9 mouse cellular contexts compared by ENCODE assay signal in genomic region chr4:115078892-115079820, GRCm38 (mm10). TPM values are rescaled to one million over a fixed set of nuclear protein-coding genes. Genes with fewer than 3 reads are reported as not detected.
DNase-seq lines count a peak whose midpoint lies in the region; ATAC-seq lines count a peak whose summit lies in the region.
"Had no signal": no experiment of that assay in that cellular context is flagged by ENCODE, and none has a peak within 500 bp of the region (broad histone marks: within the 10 kb centered on the region; RNA-seq: fewer than 3 reads in every experiment).

No protein-coding gene starts in this region.

- 11% methylated on average over 10 of the region's 10 CpGs for WGBS in forebrain, embryonic 13.5 days
- 41% methylated on average over 10 of the region's 10 CpGs for WGBS in intestine, embryonic 16.5 days
- WGBS in midbrain, embryonic 14.5 days, result 12% methylated on average over 10 of the region's 10 CpGs

- peak overlapping the region; percentile 68 for H3K27ac ChIP-seq in forebrain, embryonic 13.5 days
- H3K27ac ChIP-seq in intestine, embryonic 16.5 days (ENCODE audit: low read length), result no peak overlapping the region
- peak overlapping the region; percentile 74 for H3K27ac ChIP-seq in midbrain, embryonic 14.5 days (replicated peaks; ENCODE audit: low read depth, low read length)
- H3K27ac ChIP-seq: embryonic facial prominence, embryonic 15.5 days had no signal

- no peak overlapping the region for H3K4me3 ChIP-seq in forebrain, embryonic 13.5 days
- no peak overlapping the region for H3K4me3 ChIP-seq in intestine, embryonic 16.5 days (ENCODE audit: low read length)
- H3K4me3 ChIP-seq in midbrain, embryonic 14.5 days (replicated peaks; ENCODE audit: low read depth, low read length), result no peak overlapping the region
- H3K4me3 ChIP-seq: embryonic facial prominence, embryonic 15.5 days had no signal

- H3K27me3 ChIP-seq in forebrain, embryonic 13.5 days, result peaks cover 15% of the 10 kb centered on the region; the same call in 1 of the 2 replicates
- H3K27me3 ChIP-seq in intestine, embryonic 16.5 days (replicated peaks; ENCODE audit: control insufficient read depth, insufficient read depth, low read length), result no peaks in the 10 kb centered on the region
- H3K27me3 ChIP-seq in midbrain, embryonic 14.5 days (ENCODE audit: control insufficient read depth, insufficient read depth, low read length), result no peaks in the 10 kb centered on the region
- H3K27me3 ChIP-seq: embryonic facial prominence, embryonic 15.5 days had no signal

- H3K9ac ChIP-seq in forebrain, embryonic 13.5 days, result peak overlapping the region; percentile 3
- no peak overlapping the region for H3K9ac ChIP-seq in intestine, embryonic 16.5 days (ENCODE audit: low read depth, low read length)
- peak overlapping the region; percentile 34 for H3K9ac ChIP-seq in midbrain, embryonic 14.5 days (replicated peaks; ENCODE audit: low read length)
- H3K9ac ChIP-seq: embryonic facial prominence, embryonic 15.5 days had no signal

- ATAC-seq in forebrain, embryonic 13.5 days, result peak; percentile 88
- peak; percentile 72 for ATAC-seq in intestine, embryonic 16.5 days
- ATAC-seq in midbrain, embryonic 14.5 days (ENCODE audit: low FRiP score, low TSS enrichment), result peak; percentile 83
- no peak for ATAC-seq in activated CD4-positive, CD25-positive, alpha-beta regulatory T cell, adult 4 months

- no peaks in the 10 kb centered on the region; the same call in 1 of the 2 replicates for H3K9me3 ChIP-seq in forebrain, embryonic 13.5 days (replicated peaks)
- H3K9me3 ChIP-seq in intestine, embryonic 16.5 days (ENCODE audit: control insufficient read depth, low read length), result no peaks in the 10 kb centered on the region
- no peaks in the 10 kb centered on the region for H3K9me3 ChIP-seq in midbrain, embryonic 14.5 days (ENCODE audit: control insufficient read depth, low read length)
- H3K9me3 ChIP-seq: embryonic facial prominence, embryonic 15.5 days had no signal

- DNase-seq in left cerebral cortex, postnatal 4 days, result peak; percentile 90
- no peak for DNase-seq in left cerebral cortex, adult 11 months (ENCODE audit: low spot score)
- peak; percentile 83 for DNase-seq in midbrain, embryonic 14.5 days
- DNase-seq in spleen, adult 18-20 months, result no peak
- no peak for DNase-seq in cerebellum, adult 18-20 months

- intact Hi-C loops in left cerebral cortex, postnatal 4 days (cut with DNase I), result no loop called here

- no peaks in the 10 kb centered on the region for H3K36me3 ChIP-seq in forebrain, embryonic 13.5 days (ENCODE audit: poor library complexity, severe bottlenecking)
- no peaks in the 10 kb centered on the region for H3K36me3 ChIP-seq in intestine, embryonic 16.5 days (ENCODE audit: control insufficient read depth, insufficient read depth, low read length)
- no peaks in the 10 kb centered on the region for H3K36me3 ChIP-seq in midbrain, embryonic 14.5 days (ENCODE audit: control insufficient read depth, insufficient read depth, low read length)
- H3K36me3 ChIP-seq: embryonic facial prominence, embryonic 15.5 days had no signal

- H3K4me2 ChIP-seq in forebrain, embryonic 13.5 days, result peak overlapping the region; percentile 24
- no peak overlapping the region for H3K4me2 ChIP-seq in intestine, embryonic 16.5 days (ENCODE audit: low read depth, low read length)
- H3K4me2 ChIP-seq in midbrain, embryonic 14.5 days (ENCODE audit: low read length), result peak overlapping the region; percentile 17; the same call in 1 of the 2 replicates
- H3K4me2 ChIP-seq: embryonic facial prominence, embryonic 15.5 days had no signal

- peaks cover 19% of the 10 kb centered on the region for H3K4me1 ChIP-seq in forebrain, embryonic 13.5 days
- H3K4me1 ChIP-seq in intestine, embryonic 16.5 days (ENCODE audit: control insufficient read depth, insufficient read depth, low read length), result no peaks in the 10 kb centered on the region
- H3K4me1 ChIP-seq in midbrain, embryonic 14.5 days (ENCODE audit: control insufficient read depth, insufficient read depth, low read length), result peaks cover 19% of the 10 kb centered on the region
- H3K4me1 ChIP-seq: embryonic facial prominence, embryonic 15.5 days had no signal

RNA-seq across cellular contexts. Expression of gene Pdzk1ip1, which starts 9.4 kb away (rescaled TPM):
- total RNA-seq in left cerebral cortex, postnatal 4 days (2021), result under 1 TPM; 0.84 to 0.95 TPM
- polyA plus RNA-seq in forebrain, embryonic 13.5 days (2015; fragmentation: Nextera tagmentation; extraction: Ambion mirVana), result 3.7 and 4.4 TPM in 2 replicates
- 256 and 335 TPM in 2 replicates for polyA plus RNA-seq in intestine, embryonic 16.5 days (2015; fragmentation: Nextera tagmentation; extraction: Ambion mirVana)
- 2.0 and 4.5 TPM in 2 replicates for polyA plus RNA-seq in midbrain, embryonic 14.5 days (2014; fragmentation: Nextera tagmentation; extraction: Ambion mirVana)
- 10 to 100 TPM; 31.4 to 40.8 TPM for polyA plus RNA-seq in activated CD4-positive, CD25-positive, alpha-beta regulatory T cell, adult 4 months (2017; shearing (Covaris generic))

RNA-seq across cellular contexts. Expression of gene Tal1, which starts 22.9 kb away (rescaled TPM):
- total RNA-seq in left cerebral cortex, postnatal 4 days (2021), result 1 to 10 TPM; 2.1 to 2.4 TPM
- 0.81 and 0.88 TPM in 2 replicates for polyA plus RNA-seq in forebrain, embryonic 13.5 days (2015; fragmentation: Nextera tagmentation; extraction: Ambion mirVana)
- 0.38 and 0.70 TPM in 2 replicates for polyA plus RNA-seq in intestine, embryonic 16.5 days (2015; fragmentation: Nextera tagmentation; extraction: Ambion mirVana)
- 23.1 and 23.8 TPM in 2 replicates for polyA plus RNA-seq in midbrain, embryonic 14.5 days (2014; fragmentation: Nextera tagmentation; extraction: Ambion mirVana)
- polyA plus RNA-seq in activated CD4-positive, CD25-positive, alpha-beta regulatory T cell, adult 4 months (2017; shearing (Covaris generic)), result not detected

RNA-seq across cellular contexts. Expression of gene Cyp4x1, which starts 54.9 kb away (rescaled TPM):
- 10 to 100 TPM; 21.1 to 22.1 TPM for total RNA-seq in left cerebral cortex, postnatal 4 days (2021)
- polyA plus RNA-seq in forebrain, embryonic 13.5 days (2015; fragmentation: Nextera tagmentation; extraction: Ambion mirVana), result 1.4 and 2.1 TPM in 2 replicates
- polyA plus RNA-seq in intestine, embryonic 16.5 days (2015; fragmentation: Nextera tagmentation; extraction: Ambion mirVana), result 0.20 and 0.31 TPM in 2 replicates
- 7.0 and 10.8 TPM in 2 replicates for polyA plus RNA-seq in midbrain, embryonic 14.5 days (2014; fragmentation: Nextera tagmentation; extraction: Ambion mirVana)
- not detected for polyA plus RNA-seq in activated CD4-positive, CD25-positive, alpha-beta regulatory T cell, adult 4 months (2017; shearing (Covaris generic))

Comparison
In these comparisons a context has a peak if more than half of its experiments do, and no peak if none do; other contexts are left out.
1. DNase-seq: peak in left cerebral cortex, postnatal 4 days (single experiment) and midbrain, embryonic 14.5 days (single experiment); none in left cerebral cortex, adult 11 months (single experiment), spleen, adult 18-20 months (0 of 2) and cerebellum, adult 18-20 months (0 of 2).
2. RNA of gene Tal1, which starts 22.9 kb away (polyA plus RNA-seq): 23.1 to 23.8 TPM in midbrain, embryonic 14.5 days; 0.81 to 0.88 TPM in forebrain, embryonic 13.5 days, 0.38 to 0.70 TPM in intestine, embryonic 16.5 days and not detected in activated CD4-positive, CD25-positive, alpha-beta regulatory T cell, adult 4 months; every median in the first group is over 10 times any median in the second.